Mouse (Mus musculus): ENCODE measurements around the gene Krtap4-13. TPM values are rescaled to one million over a fixed set of nuclear protein-coding genes. Genes with fewer than 3 reads are reported as not detected.
"Not testable (repeated sequence)": the region's sequence is repeated elsewhere in the genome, so short reads cannot be mapped to it uniquely, and the experiment has no call there.

The Krtap4-13 gene
- not detected in 2 replicates for polyA plus RNA-seq (2012; rRNA removed)

DNA sequence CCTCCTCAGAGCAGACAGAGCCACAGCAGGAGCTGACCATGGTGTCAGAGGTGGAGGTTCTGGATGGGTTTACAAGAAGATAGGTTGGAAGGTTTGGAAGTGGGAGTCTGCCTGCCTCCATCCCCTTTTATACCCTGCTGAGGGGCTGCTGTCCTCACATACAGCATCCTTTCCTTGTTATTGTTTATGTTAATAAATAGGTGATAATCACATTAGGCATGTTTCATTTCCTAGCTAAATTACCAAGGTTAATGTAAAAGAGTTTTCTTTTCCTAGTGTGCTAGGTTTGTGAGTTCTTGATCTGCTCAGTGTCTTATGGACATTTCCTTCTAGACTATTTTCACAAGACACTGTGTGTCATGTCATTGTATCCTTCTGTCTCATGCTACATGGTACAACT lies at the start of gene Krtap4-13:
TSS of gene Krtap4-13 (minus strand) at position 101 of the 400 bp plus-strand sequence.
- H3K4me3 ChIP-seq (ENCODE audit: insufficient read depth, low read length); H3K4me1 ChIP-seq (ENCODE audit: control insufficient read depth, insufficient read depth, low read length); H3K27ac ChIP-seq (ENCODE audit: insufficient read depth, low read length): not testable (repeated sequence)

DNA sequence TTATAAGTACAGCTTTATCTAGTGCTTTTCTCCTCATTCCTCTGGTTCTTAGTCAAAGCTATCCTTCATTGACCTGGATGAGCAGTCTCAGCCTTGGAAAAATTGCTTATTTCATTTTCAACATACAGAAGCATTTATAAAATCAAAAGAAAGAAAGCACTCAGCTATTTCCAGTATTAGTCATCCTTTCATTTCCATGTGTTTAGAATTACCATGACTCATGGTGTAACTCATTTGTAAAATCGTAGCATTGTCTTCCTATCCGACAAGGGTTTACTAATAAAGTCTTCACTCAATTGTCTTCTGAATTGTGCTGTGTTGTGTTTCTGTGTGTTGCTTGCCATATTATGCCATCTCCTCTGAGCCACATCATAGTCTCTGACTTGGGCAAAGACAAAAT lies 49.1 kb upstream of the Krtap4-13 start:
- Histone ChIP-seq H3K4me1 (ENCODE audit: control insufficient read depth, insufficient read depth, low read length) (peaks cover 2% of the 10 kb centered on the region; the same call in 1 of the 2 replicates), H3K4me3 (ENCODE audit: insufficient read depth, low read length) (no peak overlapping the region), H3K27ac (ENCODE audit: insufficient read depth, low read length) (no peak overlapping the region)
- TF ChIP-seq POLR2A (IDR thresholded peaks at IDR 0.05; ENCODE audit: extremely low read depth, insufficient read depth, low read length) (no peak), CTCF (IDR thresholded peaks at IDR 0.05; ENCODE audit: extremely low read depth, insufficient read depth, low read length) (no peak)

DNA sequence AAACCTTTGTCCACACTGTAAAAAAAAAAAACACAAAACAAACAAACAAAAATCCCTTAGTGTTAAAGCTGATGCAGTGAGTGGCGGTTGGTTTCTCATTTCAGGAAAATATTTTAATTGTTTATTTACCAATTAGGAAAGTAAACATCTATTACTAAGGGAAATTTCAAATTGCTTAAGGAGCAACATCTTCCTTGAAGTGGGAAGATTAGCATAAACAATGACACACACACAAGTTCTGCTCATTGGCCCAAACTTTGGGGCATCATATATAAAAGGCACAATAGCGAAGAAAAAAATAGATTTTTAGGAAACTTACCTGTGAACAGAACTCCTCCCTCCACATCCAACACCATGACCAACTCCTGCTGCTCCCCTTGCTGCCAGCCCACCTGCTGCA lies 47.9 kb upstream of the Krtap4-13 start, which contains the start of gene Gm11568:
TSS of gene Gm11568 (plus strand) at position 301 of the 400 bp plus-strand sequence.
- TF ChIP-seq CTCF (IDR thresholded peaks at IDR 0.05; ENCODE audit: extremely low read depth, insufficient read depth, low read length) (no peak), POLR2A (IDR thresholded peaks at IDR 0.05; ENCODE audit: extremely low read depth, insufficient read depth, low read length) (no peak)
- peaks cover 2% of the 10 kb centered on the region; the same call in 1 of the 2 replicates for H3K4me1 ChIP-seq (ENCODE audit: control insufficient read depth, insufficient read depth, low read length)
- H3K4me3 ChIP-seq (ENCODE audit: insufficient read depth, low read length), result no peak within 1 kb of the TSS
- no peak within 1 kb of the TSS for H3K27ac ChIP-seq (ENCODE audit: insufficient read depth, low read length)

DNA sequence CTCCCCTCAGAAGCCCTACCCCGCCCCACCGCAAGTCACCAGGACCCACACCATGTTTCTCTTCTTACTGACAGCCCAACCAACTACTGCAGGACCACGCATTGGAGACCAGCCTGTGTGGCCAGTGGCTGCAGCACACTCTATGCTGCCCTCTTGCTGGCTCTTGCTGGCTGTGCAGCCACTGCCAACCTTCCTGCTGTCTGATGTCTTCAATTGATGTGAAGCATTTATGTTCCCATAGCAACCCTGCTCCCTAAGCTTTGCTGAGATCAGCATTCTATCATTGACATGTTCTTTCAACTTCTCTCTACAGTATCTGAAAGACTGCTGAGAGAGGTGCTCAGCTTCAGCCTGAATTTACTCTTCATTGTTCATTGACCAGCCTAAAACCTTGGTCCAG lies 44.4 kb upstream of the Krtap4-13 start:
- Histone ChIP-seq H3K4me1 (ENCODE audit: control insufficient read depth, insufficient read depth, low read length) (peaks cover 2% of the 10 kb centered on the region; the same call in 1 of the 2 replicates), H3K4me3 (ENCODE audit: insufficient read depth, low read length) (no peak overlapping the region), H3K27ac (ENCODE audit: insufficient read depth, low read length) (no peak overlapping the region)
- TF ChIP-seq POLR2A (IDR thresholded peaks at IDR 0.05; ENCODE audit: extremely low read depth, insufficient read depth, low read length) (no peak), CTCF (IDR thresholded peaks at IDR 0.05; ENCODE audit: extremely low read depth, insufficient read depth, low read length) (no peak)

DNA sequence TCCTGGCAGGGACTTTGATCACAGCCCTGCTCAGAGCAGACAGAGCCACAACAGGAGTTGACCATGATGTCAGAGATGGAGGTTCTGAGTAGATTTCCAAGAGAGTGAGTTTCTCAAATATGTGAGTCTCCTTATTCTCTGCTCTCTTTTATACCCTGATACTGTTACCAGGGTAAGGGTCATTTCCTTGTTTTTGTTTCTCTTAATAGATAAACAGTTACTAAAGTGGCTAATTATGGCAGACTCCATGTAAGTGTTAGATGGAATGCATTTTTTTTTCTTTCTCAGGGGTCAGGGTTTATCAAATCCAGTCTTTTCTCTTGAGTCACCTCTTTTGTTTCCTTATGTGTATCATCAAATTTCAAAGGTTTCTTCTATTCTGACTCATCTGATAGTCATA lies 41.8 kb upstream of the Krtap4-13 start, which contains the start of gene Krtap4-16:
TSS of gene Krtap4-16 (minus strand) at position 101 of the 400 bp plus-strand sequence.
- no peak within 1 kb of the TSS for H3K4me3 ChIP-seq (ENCODE audit: insufficient read depth, low read length)
- TF ChIP-seq CTCF (IDR thresholded peaks at IDR 0.05; ENCODE audit: extremely low read depth, insufficient read depth, low read length) (no peak), POLR2A (IDR thresholded peaks at IDR 0.05; ENCODE audit: extremely low read depth, insufficient read depth, low read length) (no peak)
- H3K4me1 ChIP-seq (ENCODE audit: control insufficient read depth, insufficient read depth, low read length), result no peaks in the 10 kb centered on the region
- H3K27ac ChIP-seq (ENCODE audit: insufficient read depth, low read length), result no peak within 1 kb of the TSS

DNA sequence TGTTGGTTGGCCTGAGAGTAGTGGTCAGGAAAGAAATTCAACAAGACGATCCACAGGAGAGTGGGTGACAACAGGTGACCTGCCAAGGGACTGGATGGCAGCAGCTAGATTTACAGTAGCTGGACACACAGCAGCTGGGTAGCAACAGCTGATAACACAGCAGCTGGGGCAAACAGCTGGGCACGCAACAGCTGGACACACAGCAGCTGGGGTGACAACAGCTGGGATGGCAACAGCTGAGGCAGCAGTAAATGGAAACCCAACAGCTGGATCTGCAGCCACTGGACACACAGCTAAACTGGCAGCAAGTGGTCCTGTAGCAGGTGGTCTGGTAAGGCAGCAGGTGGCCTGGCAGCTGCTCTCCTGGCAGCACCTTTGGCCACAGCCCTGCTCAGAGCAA lies 37.1 kb upstream of the Krtap4-13 start:
- H3K27ac ChIP-seq (ENCODE audit: insufficient read depth, low read length), result no peak overlapping the region
- H3K4me1 ChIP-seq (ENCODE audit: control insufficient read depth, insufficient read depth, low read length), result no peaks in the 10 kb centered on the region
- TF ChIP-seq POLR2A (IDR thresholded peaks at IDR 0.05; ENCODE audit: extremely low read depth, insufficient read depth, low read length), result no peak
- no peak for TF ChIP-seq CTCF (IDR thresholded peaks at IDR 0.05; ENCODE audit: extremely low read depth, insufficient read depth, low read length)
- no peak overlapping the region for H3K4me3 ChIP-seq (ENCODE audit: insufficient read depth, low read length)

DNA sequence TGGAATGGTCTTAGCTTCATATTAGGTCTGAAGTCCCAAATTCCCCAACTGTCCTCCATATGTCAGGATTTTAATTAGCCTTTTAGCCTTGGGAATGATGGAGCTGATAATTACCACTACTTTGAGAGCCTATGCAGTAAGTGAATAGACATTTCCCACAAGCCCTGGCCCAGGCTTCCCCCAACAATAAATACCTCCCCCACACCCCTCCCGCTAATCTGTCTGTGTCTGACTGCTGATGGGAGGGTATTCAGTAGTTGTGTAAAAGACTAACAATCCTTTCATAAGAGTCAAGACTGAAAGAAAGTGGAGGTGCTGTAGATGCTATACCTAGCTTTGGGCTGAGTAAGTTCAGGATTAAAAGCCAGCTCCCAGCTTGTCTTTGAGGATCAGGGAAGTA lies 32.5 kb upstream of the Krtap4-13 start:
- no peak overlapping the region for H3K4me3 ChIP-seq (ENCODE audit: insufficient read depth, low read length)
- no peak for TF ChIP-seq POLR2A (IDR thresholded peaks at IDR 0.05; ENCODE audit: extremely low read depth, insufficient read depth, low read length)
- no peak for TF ChIP-seq CTCF (IDR thresholded peaks at IDR 0.05; ENCODE audit: extremely low read depth, insufficient read depth, low read length)
- no peaks in the 10 kb centered on the region for H3K4me1 ChIP-seq (ENCODE audit: control insufficient read depth, insufficient read depth, low read length)
- H3K27ac ChIP-seq (ENCODE audit: insufficient read depth, low read length), result no peak overlapping the region

DNA sequence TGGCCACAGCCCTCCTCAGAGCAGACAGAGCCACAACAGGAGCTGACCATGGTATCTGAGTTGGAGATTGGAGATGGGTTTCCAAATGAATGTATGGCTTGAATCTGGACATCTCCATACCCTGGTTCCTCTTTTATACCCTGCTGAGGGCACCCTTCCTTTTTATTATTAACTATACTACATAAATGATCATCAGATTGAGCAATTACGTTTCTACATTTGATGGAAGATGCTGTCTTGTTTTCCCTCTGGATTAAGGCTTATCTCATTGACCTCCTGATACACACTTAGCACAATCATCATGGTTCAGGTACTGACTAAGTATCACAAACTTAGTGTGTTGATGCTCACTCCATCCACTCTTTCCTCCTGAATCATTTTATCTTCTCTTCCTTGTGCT lies 28.3 kb upstream of the Krtap4-13 start, which contains the start of gene 2300003K06Rik:
TSS of gene 2300003K06Rik (minus strand) at position 101 of the 400 bp plus-strand sequence.
- TF ChIP-seq POLR2A (IDR thresholded peaks at IDR 0.05; ENCODE audit: extremely low read depth, insufficient read depth, low read length) (no peak), CTCF (IDR thresholded peaks at IDR 0.05; ENCODE audit: extremely low read depth, insufficient read depth, low read length) (no peak)
- no peaks in the 10 kb centered on the region for H3K4me1 ChIP-seq (ENCODE audit: control insufficient read depth, insufficient read depth, low read length)
- no peak within 1 kb of the TSS for H3K27ac ChIP-seq (ENCODE audit: insufficient read depth, low read length)
- H3K4me3 ChIP-seq (ENCODE audit: insufficient read depth, low read length), result no peak within 1 kb of the TSS

DNA sequence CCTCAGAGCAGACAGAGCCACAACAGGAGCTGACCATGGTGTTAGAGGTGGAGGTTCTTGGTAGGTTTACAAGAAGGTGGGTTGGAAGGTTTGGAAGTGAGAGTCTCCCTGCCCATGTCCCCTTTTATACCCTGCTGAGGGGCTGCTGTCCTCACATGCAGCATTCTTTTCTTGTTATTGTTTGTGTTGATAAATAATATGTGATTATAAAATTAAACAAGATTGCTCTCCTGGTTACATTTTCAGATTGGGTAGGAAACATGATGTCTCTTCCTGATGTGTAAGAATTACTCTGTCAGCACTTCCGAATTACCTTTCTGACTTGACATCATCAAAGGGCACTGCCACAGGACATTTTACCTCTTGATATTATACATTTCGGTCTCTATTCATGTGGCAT lies 5.9 kb upstream of the Krtap4-13 start, which contains the start of gene Gm11564:
TSS of gene Gm11564 (minus strand) at position 101 of the 400 bp plus-strand sequence.
- not testable (repeated sequence) for H3K27ac ChIP-seq (ENCODE audit: insufficient read depth, low read length); H3K4me1 ChIP-seq (ENCODE audit: control insufficient read depth, insufficient read depth, low read length); H3K4me3 ChIP-seq (ENCODE audit: insufficient read depth, low read length)

DNA sequence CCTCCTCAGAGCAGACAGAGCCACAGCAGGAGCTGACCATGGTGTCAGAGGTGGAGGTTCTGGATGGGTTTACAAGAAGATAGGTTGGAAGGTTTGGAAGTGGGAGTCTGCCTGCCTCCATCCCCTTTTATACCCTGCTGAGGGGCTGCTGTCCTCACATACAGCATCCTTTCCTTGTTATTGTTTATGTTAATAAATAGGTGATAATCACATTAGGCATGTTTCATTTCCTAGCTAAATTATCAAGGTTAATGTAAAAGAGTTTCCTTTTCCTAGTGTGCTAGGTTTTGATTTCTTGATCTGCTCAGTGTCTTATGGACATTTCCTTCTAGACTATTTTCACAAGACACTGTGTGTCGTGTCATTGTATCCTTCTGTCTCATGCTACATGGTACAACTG lies 5.3 kb downstream of the Krtap4-13 start, which contains the start of gene Gm11554:
TSS of gene Gm11554 (minus strand) at position 101 of the 400 bp plus-strand sequence.
- not testable (repeated sequence) for H3K4me3 ChIP-seq (ENCODE audit: insufficient read depth, low read length); H3K4me1 ChIP-seq (ENCODE audit: control insufficient read depth, insufficient read depth, low read length); H3K27ac ChIP-seq (ENCODE audit: insufficient read depth, low read length)

DNA sequence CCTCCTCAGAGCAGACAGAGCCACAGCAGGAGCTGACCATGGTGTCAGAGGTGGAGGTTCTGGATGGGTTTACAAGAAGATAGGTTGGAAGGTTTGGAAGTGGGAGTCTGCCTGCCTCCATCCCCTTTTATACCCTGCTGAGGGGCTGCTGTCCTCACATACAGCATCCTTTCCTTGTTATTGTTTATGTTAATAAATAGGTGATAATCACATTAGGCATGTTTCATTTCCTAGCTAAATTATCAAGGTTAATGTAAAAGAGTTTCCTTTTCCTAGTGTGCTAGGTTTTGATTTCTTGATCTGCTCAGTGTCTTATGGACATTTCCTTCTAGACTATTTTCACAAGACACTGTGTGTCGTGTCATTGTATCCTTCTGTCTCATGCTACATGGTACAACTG lies 10.9 kb downstream of the Krtap4-13 start, which contains the start of gene Gm11569:
TSS of gene Gm11569 (minus strand) at position 101 of the 400 bp plus-strand sequence.
- H3K4me3 ChIP-seq (ENCODE audit: insufficient read depth, low read length); H3K27ac ChIP-seq (ENCODE audit: insufficient read depth, low read length); H3K4me1 ChIP-seq (ENCODE audit: control insufficient read depth, insufficient read depth, low read length): not testable (repeated sequence)

Data from cortical plate, adult 2 months (tissue).